Mouse (Mus musculus): ENCODE results near the gene Rpl21.
"Not testable (repeated sequence)": the region's sequence is repeated elsewhere in the genome, so short reads cannot be mapped to it uniquely, and the experiment has no call there.

Gene Rpl21

DNA sequence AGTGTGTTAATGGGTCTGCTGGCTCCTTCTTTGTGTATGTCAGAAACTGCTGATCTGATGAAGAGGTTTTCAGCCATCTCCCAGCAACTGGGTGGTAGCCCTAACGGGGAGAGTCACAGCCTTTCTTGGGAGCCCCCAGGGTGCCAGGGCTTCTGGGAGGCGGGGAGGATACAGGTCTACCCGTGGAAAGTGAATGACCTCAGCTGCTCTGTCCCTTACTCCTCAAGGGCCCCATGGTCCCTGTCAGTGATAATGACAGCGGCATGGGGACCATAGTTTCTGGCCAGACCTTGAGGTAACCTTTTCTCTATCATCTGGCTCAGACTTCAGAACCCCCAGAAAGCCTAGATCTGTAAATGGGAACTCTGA, 35.2 kb downstream of the Rpl21 start:
- DNase-seq (ENCODE audit: low spot score): no peak

DNA sequence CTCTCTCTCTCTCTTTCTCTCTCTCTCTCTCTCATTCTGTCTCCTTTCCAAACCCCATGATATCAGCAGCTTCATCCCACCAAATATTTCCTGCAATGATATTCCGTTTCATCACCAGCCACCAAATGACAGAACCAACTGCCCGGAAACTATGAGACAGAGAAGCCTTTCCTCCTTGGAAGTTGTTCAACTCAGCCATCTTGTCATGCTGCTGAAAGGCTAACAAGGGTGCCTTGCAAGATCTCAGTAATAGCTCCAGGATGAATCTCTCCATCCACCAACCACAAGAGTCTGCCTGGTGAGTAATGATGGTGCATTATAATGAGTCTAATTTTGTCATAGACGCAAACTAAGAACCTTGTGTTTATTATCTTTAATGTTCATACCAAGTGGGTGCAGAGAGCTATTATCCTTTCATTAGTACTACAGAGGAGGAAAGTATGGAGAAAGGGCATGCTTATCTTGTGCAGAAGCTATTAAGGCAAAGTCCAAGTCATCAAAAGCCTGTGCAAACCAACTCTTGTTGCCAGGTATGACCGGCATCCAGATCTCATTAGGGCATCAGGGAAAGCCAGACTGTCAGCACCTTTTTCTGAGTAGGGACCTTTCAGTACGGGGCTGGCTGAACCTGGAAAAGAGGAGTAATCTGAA, 40.4 kb downstream of the Rpl21 start:
- DNase-seq (ENCODE audit: low spot score): no peak

DNA sequence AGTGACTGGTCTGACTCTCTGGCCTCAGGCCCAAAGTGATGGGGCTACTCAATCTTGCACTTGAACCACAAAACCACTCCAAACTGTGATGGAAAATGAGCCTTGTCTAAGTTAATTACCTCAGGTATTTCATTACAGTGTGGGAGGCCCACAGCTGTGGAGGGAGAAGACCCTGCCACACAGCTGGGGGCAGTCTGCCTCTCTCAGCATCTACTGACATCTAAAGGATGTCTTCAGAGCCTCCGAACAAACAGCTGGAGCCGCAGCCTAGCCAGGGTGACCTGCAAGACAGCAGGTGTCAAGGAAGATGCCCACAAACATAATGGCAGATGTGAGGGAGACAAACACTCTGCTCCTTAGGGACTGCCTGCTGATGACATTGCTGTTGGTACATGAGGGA, 43.3 kb downstream of the Rpl21 start:
- DNase-seq (ENCODE audit: low spot score): no peak

DNA sequence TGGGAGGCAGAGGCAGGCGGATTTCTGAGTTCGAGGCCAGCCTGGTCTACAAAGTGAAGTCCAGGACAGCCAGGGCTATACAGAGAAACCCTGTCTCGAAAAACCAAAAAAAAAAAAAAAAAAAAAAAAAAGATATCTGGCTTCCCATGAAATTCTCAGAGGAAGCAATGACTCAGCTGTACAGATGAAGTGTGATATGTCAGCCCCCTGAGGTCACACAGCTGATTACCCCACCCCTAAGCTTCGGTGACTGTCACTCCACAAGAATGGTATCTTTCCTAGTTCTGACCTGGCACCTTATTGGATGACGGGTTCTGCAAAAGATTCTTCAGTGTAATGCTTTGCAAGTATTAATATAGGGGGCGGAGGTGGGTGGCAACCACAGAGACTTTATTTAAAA, 45.2 kb downstream of the Rpl21 start:
- not testable (repeated sequence) for DNase-seq (ENCODE audit: low spot score)

DNA sequence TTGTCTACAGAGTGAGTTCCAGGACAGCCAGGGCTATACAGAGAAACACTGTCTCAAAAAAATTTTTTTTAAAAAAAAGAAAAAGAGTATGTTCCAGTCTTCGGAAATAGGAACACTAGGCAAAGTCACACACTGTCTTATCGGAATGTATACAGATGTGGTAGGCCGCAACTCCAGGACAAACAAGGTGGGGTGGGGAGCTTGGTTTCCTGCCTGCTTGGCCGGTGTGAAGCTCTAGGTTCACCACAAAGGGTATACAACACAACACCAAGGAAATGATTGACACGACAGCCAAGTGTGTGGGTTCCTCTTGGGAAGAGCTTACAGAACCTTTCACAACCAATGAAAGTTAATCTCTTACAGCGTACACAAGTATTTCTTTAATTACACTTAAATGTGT, 49.6 kb downstream of the Rpl21 start:
- no peak for DNase-seq (ENCODE audit: low spot score)

DNA sequence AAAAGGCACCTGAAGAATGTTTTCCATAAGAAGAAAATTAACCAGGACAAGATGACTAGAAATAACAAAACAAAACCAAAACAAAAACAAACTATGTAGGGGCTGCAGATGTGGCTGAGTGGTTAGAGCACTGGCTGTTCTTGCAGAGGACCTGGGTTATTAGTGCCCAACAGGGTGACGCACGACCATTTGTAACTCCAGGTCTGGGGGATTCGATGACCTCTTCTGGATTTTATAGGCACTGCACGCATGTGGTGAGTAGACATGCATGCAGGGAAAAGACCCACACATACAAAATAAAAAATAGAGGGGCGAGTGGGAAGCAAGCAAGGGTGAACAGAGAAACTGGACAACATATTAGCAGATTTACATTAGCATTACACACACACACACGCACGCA, 50.4 kb downstream of the Rpl21 start:
- DNase-seq (ENCODE audit: low spot score): no peak

DNA sequence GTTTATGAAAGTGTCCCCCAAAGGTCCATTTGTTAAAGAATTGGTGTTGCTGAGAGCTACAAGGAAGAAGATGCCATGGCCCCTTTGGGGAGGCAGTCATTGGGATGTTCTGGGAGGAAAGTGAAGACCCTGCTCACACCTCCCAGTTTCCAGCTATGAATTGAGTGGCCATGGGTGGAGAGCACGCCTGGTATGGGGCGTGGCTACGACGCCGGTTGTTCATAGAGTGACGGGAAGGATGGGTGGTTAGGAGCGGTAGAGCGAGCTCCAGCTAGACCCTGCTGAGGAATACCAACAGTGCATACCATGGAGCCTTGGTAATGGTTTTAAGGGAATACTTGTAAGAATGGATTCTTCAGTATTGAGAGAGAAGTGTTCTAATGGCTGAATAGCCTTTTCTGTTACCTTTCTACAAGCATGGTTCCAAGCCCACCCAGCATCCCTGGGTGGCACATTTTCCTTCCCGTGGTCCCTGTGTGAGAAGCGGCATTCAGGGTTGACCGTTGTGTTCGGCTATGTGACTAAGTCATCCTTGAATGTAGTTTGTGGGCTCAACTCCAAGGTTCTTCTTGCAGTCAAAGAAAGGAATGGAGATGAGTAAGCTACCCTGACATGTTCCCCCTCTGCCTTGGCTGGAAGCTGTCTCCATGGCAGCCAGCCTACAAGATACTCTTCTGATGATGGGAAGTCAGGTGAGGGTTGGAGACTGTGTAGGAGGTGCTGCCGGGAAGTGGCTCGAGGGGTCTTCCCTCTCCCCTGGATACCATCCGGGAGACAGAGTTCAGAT, 51.0 kb downstream of the Rpl21 start:
- DNase-seq (ENCODE audit: low spot score): no peak
